Mouse (Mus musculus): ENCODE measurements around the gene Gstm4. TPM values are rescaled to one million over a fixed set of nuclear protein-coding genes. Genes with fewer than 3 reads are reported as not detected.
"Not testable (repeated sequence)": the region's sequence is repeated elsewhere in the genome, so short reads cannot be mapped to it uniquely, and the experiment has no call there.

The Gstm4 gene
- polyA plus RNA-seq, 1 experiment from 2014 or later, result 23.1 TPM

- H3K9me3 ChIP-seq (replicated peaks; ENCODE audit: control insufficient read depth, low read length, poor library complexity, severe bottlenecking), result no peaks in the 10 kb centered on the region
These were observed 18.6 kb downstream of the Gstm4 start for GRCm38 (mm10) chr3:108026049-108026448.

GRCm38 (mm10) chr3:108025318-108025717 is 19.4 kb downstream of the Gstm4 start:
- H3K27ac ChIP-seq (ENCODE audit: low read length), result no peak overlapping the region

More at GRCm38 (mm10) chr3:108026049-108026448, 18.6 kb downstream of the Gstm4 start:
- Histone ChIP-seq H3K27me3 (ENCODE audit: control insufficient read depth, insufficient read depth, low read depth, low read length) (no peaks in the 10 kb centered on the region), H3K4me2 (ENCODE audit: low read length) (no peak overlapping the region), H3K4me1 (ENCODE audit: control insufficient read depth, insufficient read depth, low read length) (no peaks in the 10 kb centered on the region), H3K36me3 (ENCODE audit: control insufficient read depth, insufficient read depth, low read length) (no peaks in the 10 kb centered on the region), H3K27ac (ENCODE audit: low read length) (no peak overlapping the region), H3K9ac (ENCODE audit: low read depth, low read length) (no peak overlapping the region), H3K4me3 (ENCODE audit: low read depth, low read length) (no peak overlapping the region)
- ATAC-seq, result no peak
- WGBS, result 84% methylated on average over 5 of the region's 5 CpGs

GRCm38 (mm10) chr3:108022650-108023049 is 22.0 kb downstream of the Gstm4 start:
- Histone ChIP-seq H3K27ac (ENCODE audit: low read length) (no peak overlapping the region), H3K36me3 (ENCODE audit: control insufficient read depth, insufficient read depth, low read length) (no peaks in the 10 kb centered on the region), H3K9ac (ENCODE audit: low read depth, low read length) (no peak overlapping the region), H3K9me3 (replicated peaks; ENCODE audit: control insufficient read depth, low read length, poor library complexity, severe bottlenecking) (no peaks in the 10 kb centered on the region), H3K4me2 (ENCODE audit: low read length) (no peak overlapping the region), H3K27me3 (ENCODE audit: control insufficient read depth, insufficient read depth, low read depth, low read length) (no peaks in the 10 kb centered on the region), H3K4me3 (ENCODE audit: low read depth, low read length) (no peak overlapping the region), H3K4me1 (ENCODE audit: control insufficient read depth, insufficient read depth, low read length) (peaks cover 5% of the 10 kb centered on the region)
- WGBS, result 83% methylated on average over 6 of the region's 6 CpGs
- ATAC-seq, result no peak

More at GRCm38 (mm10) chr3:108025318-108025717, 19.4 kb downstream of the Gstm4 start:
- no peaks in the 10 kb centered on the region for H3K4me1 ChIP-seq (ENCODE audit: control insufficient read depth, insufficient read depth, low read length)
- 92% methylated on average over 4 of the region's 4 CpGs for WGBS
- no peaks in the 10 kb centered on the region for H3K27me3 ChIP-seq (ENCODE audit: control insufficient read depth, insufficient read depth, low read depth, low read length)
- H3K36me3 ChIP-seq (ENCODE audit: control insufficient read depth, insufficient read depth, low read length), result no peaks in the 10 kb centered on the region
- ATAC-seq, result no peak
- no peaks in the 10 kb centered on the region for H3K9me3 ChIP-seq (replicated peaks; ENCODE audit: control insufficient read depth, low read length, poor library complexity, severe bottlenecking)
- H3K4me2 ChIP-seq (ENCODE audit: low read length), result no peak overlapping the region
- no peak overlapping the region for H3K4me3 ChIP-seq (ENCODE audit: low read depth, low read length)
- no peak overlapping the region for H3K9ac ChIP-seq (ENCODE audit: low read depth, low read length)

GRCm38 (mm10) chr3:108020351-108021022 is 24.2 kb downstream of the Gstm4 start:
- 89% methylated on average over 11 of the region's 11 CpGs for WGBS
- not testable (repeated sequence) for H3K9me3 ChIP-seq (replicated peaks; ENCODE audit: control insufficient read depth, low read length, poor library complexity, severe bottlenecking)

DNA sequence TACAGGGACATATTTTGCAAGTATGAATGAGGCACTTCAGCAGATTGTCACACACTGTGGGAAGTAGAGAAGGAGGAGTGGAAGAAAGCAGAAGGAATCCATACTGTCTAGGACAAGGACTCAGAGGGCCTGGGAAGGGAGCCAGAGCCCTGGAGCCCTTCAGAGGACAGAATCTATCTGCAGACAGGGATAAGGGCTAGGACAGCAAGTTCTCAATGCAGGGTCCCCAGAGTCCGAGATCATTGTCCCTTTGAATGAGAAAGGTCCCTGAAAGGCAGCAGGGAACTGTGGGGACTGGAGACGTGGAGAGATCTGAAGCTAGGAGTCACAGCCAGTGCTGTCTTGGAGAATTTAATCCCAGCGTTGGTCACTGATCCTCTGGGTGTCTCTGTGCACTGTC is 25.5 kb downstream of the Gstm4 start:
- WGBS, result 58% methylated on average over 3 of the region's 3 CpGs
- H3K4me2 ChIP-seq (ENCODE audit: low read length); H3K36me3 ChIP-seq (ENCODE audit: control insufficient read depth, insufficient read depth, low read length); H3K9me3 ChIP-seq (replicated peaks; ENCODE audit: control insufficient read depth, low read length, poor library complexity, severe bottlenecking); ATAC-seq; H3K27ac ChIP-seq (ENCODE audit: low read length); H3K4me3 ChIP-seq (ENCODE audit: low read depth, low read length); H3K9ac ChIP-seq (ENCODE audit: low read depth, low read length); H3K27me3 ChIP-seq (ENCODE audit: control insufficient read depth, insufficient read depth, low read depth, low read length): not testable (repeated sequence)
- H3K4me1 ChIP-seq (ENCODE audit: control insufficient read depth, insufficient read depth, low read length), result peaks cover 18% of the 10 kb centered on the region

More at GRCm38 (mm10) chr3:108020351-108021022, 24.2 kb downstream of the Gstm4 start:
- H3K9ac ChIP-seq (ENCODE audit: low read depth, low read length); ATAC-seq; H3K4me2 ChIP-seq (ENCODE audit: low read length); H3K36me3 ChIP-seq (ENCODE audit: control insufficient read depth, insufficient read depth, low read length); H3K27me3 ChIP-seq (ENCODE audit: control insufficient read depth, insufficient read depth, low read depth, low read length); H3K27ac ChIP-seq (ENCODE audit: low read length); H3K4me3 ChIP-seq (ENCODE audit: low read depth, low read length): not testable (repeated sequence)
- H3K4me1 ChIP-seq (ENCODE audit: control insufficient read depth, insufficient read depth, low read length), result peaks cover 18% of the 10 kb centered on the region

DNA sequence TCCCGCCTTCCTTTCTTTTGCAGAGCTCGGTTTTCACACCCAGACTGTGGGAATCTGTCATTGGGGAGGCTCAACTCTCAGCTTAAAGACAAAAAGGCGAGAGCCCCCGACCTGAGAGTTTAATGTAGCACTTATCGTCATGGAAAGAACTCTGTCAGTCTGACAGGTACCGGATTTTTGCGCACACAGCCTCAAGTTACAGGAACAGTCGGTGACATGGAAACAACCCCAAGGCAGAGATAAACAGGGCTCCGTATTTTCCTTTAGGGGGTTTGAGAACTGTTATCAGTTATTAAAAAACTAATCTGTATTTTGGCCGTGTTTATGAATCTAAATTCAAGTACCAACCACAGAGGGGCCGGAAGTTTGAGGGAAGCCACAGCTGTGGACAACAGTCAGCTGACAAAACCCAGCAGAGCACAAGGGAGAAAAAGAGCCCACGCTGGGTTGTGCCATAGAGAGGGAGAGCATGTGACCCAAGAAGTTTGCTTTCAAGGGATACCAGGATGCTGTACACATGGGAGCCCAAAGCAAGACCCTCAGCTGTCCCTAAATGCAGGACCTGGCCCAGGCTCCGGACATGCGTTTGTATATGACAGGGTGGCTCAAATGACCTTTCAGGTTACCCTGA is 26.4 kb downstream of the Gstm4 start:
- no peak overlapping the region for H3K27ac ChIP-seq (ENCODE audit: low read length)
- 27% methylated on average over 14 of the region's 14 CpGs for WGBS
- no peaks in the 10 kb centered on the region for H3K27me3 ChIP-seq (ENCODE audit: control insufficient read depth, insufficient read depth, low read depth, low read length)
- no peaks in the 10 kb centered on the region for H3K9me3 ChIP-seq (replicated peaks; ENCODE audit: control insufficient read depth, low read length, poor library complexity, severe bottlenecking)
- no peak; the same call in 1 of the 2 replicates for ATAC-seq
- peak overlapping the region; percentile 47 for H3K4me3 ChIP-seq (ENCODE audit: low read depth, low read length)
- H3K9ac ChIP-seq (ENCODE audit: low read depth, low read length), result peak overlapping the region; percentile 4; the same call in 1 of the 2 replicates
- H3K4me1 ChIP-seq (ENCODE audit: control insufficient read depth, insufficient read depth, low read length), result peaks cover 18% of the 10 kb centered on the region
- no peaks in the 10 kb centered on the region for H3K36me3 ChIP-seq (ENCODE audit: control insufficient read depth, insufficient read depth, low read length)
- peak overlapping the region; percentile 63 for H3K4me2 ChIP-seq (ENCODE audit: low read length)

- Histone ChIP-seq H3K4me1 (ENCODE audit: control insufficient read depth, insufficient read depth, low read length) (peaks cover 18% of the 10 kb centered on the region), H3K4me2 (ENCODE audit: low read length) (peak within 1 kb of the TSS; percentile 63), H3K27ac (ENCODE audit: low read length) (peak within 1 kb of the TSS; percentile 76), H3K9me3 (replicated peaks; ENCODE audit: control insufficient read depth, low read length, poor library complexity, severe bottlenecking) (no peaks in the 10 kb centered on the region), H3K9ac (ENCODE audit: low read depth, low read length) (peak within 1 kb of the TSS; percentile 61), H3K4me3 (ENCODE audit: low read depth, low read length) (peak within 1 kb of the TSS; percentile 47), H3K36me3 (ENCODE audit: control insufficient read depth, insufficient read depth, low read length) (no peaks in the 10 kb centered on the region), H3K27me3 (ENCODE audit: control insufficient read depth, insufficient read depth, low read depth, low read length) (no peaks in the 10 kb centered on the region)
- WGBS, result under 1% methylated on average over 31 of the region's 31 CpGs
- ATAC-seq, result peak; percentile 92
These were observed 27.1 kb downstream of the Gstm4 start, which contains the start of gene Gstm1 for GRCm38 (mm10) chr3:108017473-108018189. Gene Gstm1, minus strand, starts transcription at chr3:108017973.

DNA sequence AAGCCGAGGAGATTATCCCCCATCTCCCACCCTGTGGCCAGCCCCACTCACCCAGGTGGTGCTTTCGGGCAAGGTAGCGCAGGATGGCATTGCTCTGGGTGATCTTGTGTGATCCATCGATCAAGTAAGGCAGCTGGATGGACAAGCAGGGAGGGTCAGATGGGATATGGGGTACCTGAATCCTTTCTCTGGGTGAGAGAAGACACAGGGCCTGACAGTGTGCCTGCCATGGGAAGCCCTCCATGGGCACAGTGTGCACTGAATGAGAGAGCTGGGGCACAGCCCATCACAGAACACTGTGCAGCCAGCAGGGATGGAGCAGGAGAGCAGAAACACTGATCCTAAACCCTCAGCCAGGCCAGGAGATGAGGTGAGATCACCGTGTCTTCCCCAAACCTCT is 28.2 kb downstream of the Gstm4 start:
- H3K9me3 ChIP-seq (replicated peaks; ENCODE audit: control insufficient read depth, low read length, poor library complexity, severe bottlenecking); H3K4me3 ChIP-seq (ENCODE audit: low read depth, low read length); H3K36me3 ChIP-seq (ENCODE audit: control insufficient read depth, insufficient read depth, low read length); H3K27me3 ChIP-seq (ENCODE audit: control insufficient read depth, insufficient read depth, low read depth, low read length); ATAC-seq; H3K27ac ChIP-seq (ENCODE audit: low read length): not testable (repeated sequence)
- 84% methylated on average over 5 of the region's 5 CpGs for WGBS
- H3K4me2 ChIP-seq (ENCODE audit: low read length), result peak overlapping the region; percentile 63
- peaks cover 18% of the 10 kb centered on the region for H3K4me1 ChIP-seq (ENCODE audit: control insufficient read depth, insufficient read depth, low read length)
- 0 out of 2 replicates have a peak overlapping the region, but pooled peaks have one; percentile 20 for H3K9ac ChIP-seq (ENCODE audit: low read depth, low read length)

DNA sequence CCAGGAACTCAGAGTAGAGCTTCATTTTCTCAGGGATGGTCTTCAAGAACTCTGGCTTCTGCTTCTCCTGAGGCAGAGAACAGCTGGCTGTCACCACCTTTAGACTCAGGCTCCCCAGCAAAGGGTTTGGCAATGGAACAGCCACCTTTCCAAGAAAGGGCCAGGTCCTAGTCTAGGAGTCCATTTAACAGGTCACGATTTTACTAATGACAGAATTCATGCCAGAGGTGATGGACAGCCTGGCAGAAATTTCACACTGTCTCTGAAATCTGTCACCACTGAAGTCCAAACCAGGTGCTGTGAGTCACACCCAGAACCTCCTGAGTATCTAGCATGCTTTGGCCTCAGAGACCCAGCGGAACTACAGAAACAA is 29.7 kb downstream of the Gstm4 start:
- Histone ChIP-seq H3K36me3 (ENCODE audit: control insufficient read depth, insufficient read depth, low read length) (no peaks in the 10 kb centered on the region), H3K4me3 (ENCODE audit: low read depth, low read length) (no peak overlapping the region), H3K4me1 (ENCODE audit: control insufficient read depth, insufficient read depth, low read length) (peaks cover 21% of the 10 kb centered on the region), H3K9ac (ENCODE audit: low read depth, low read length) (no peak overlapping the region), H3K4me2 (ENCODE audit: low read length) (no peak overlapping the region), H3K9me3 (replicated peaks; ENCODE audit: control insufficient read depth, low read length, poor library complexity, severe bottlenecking) (no peaks in the 10 kb centered on the region), H3K27me3 (ENCODE audit: control insufficient read depth, insufficient read depth, low read depth, low read length) (no peaks in the 10 kb centered on the region), H3K27ac (ENCODE audit: low read length) (no peak overlapping the region)
- no peak for ATAC-seq
- WGBS, result 91% methylated on average over 2 of the region's 2 CpGs
